Mouse (Mus musculus) E14TG2a.4 (cell line): ENCODE data around the gene Tbc1d14.

Source experiments
- CTCF ChIP-seq: conservative IDR thresholded peaks from 2 replicates; pipeline ENCODE4 v1.5.1; 2014; ENCODE audit warnings: low read length
- NANOG ChIP-seq: IDR thresholded peaks from 2 replicates; pipeline ENCODE4 v1.6.1; 2014; ENCODE audit warnings: borderline replicate concordance, low read length, mixed read lengths
- POU5F1 ChIP-seq: IDR thresholded peaks from 2 replicates; pipeline ENCODE4 v1.6.1; 2014; ENCODE audit warnings: low read length, borderline replicate concordance

- no peak for TF ChIP-seq CTCF
- no peak for TF ChIP-seq POU5F1
- TF ChIP-seq NANOG = no peak
Measured at GRCm38 (mm10) chr5:36446166-36446890, 146.7 kb downstream of the Tbc1d14 start.
